Mouse (Mus musculus): Measurements from ENCODE around the gene Ebf1. TPM values are rescaled to one million over a fixed set of nuclear protein-coding genes. Genes with fewer than 3 reads are reported as not detected.
A peak's percentile ranks its signal among the peaks of the same experiment; 100 is the strongest.

The Ebf1 gene
- polyA plus RNA-seq, 1 experiment from 2014 or later, result 95.7 TPM

- Histone ChIP-seq H3K27ac (no peak overlapping the region), H3K36me3 (0 out of 2 replicates have a peak, but pooled peaks cover 3% of the 10 kb centered on the region), H3K4me3 (replicated peaks) (no peak overlapping the region), H3K9me3 (no peaks in the 10 kb centered on the region), H3K9ac (replicated peaks) (no peak overlapping the region), H3K27me3 (0 out of 2 replicates have a peak, but pooled peaks cover 3% of the 10 kb centered on the region), H3K4me2 (0 out of 2 replicates have a peak overlapping the region, but pooled peaks have one; percentile 4), H3K4me1 (replicated peaks) (peaks cover 28% of the 10 kb centered on the region)
- no peak; the same call in 1 of the 2 replicates for ATAC-seq (ENCODE audit: insufficient number of reproducible peaks, insufficient read depth, low FRiP score, low TSS enrichment, low read depth)
- WGBS, result 26% methylated on average over 5 of the region's 5 CpGs
These were observed 168.4 kb downstream of the Ebf1 start for GRCm38 (mm10) chr11:44785479-44785878.

- no peak for ATAC-seq (ENCODE audit: insufficient number of reproducible peaks, insufficient read depth, low FRiP score, low TSS enrichment, low read depth)
- Histone ChIP-seq H3K27ac (no peak overlapping the region), H3K4me1 (replicated peaks) (peaks cover 42% of the 10 kb centered on the region), H3K27me3 (0 out of 2 replicates have a peak, but pooled peaks cover 3% of the 10 kb centered on the region), H3K36me3 (0 out of 2 replicates have a peak, but pooled peaks cover 3% of the 10 kb centered on the region), H3K4me2 (no peak overlapping the region), H3K4me3 (replicated peaks) (no peak overlapping the region), H3K9ac (replicated peaks) (no peak overlapping the region), H3K9me3 (no peaks in the 10 kb centered on the region)
- WGBS, result 67% methylated on average over 1 of the region's 1 CpGs
These were observed 170.9 kb downstream of the Ebf1 start for GRCm38 (mm10) chr11:44788003-44788402.

- peaks cover 26% of the 10 kb centered on the region for H3K4me1 ChIP-seq (replicated peaks)
- 4% methylated on average over 3 of the region's 3 CpGs for WGBS
- 0 out of 2 replicates have a peak, but pooled peaks cover 3% of the 10 kb centered on the region for H3K36me3 ChIP-seq
- no peak overlapping the region for H3K4me2 ChIP-seq
- no peak overlapping the region for H3K4me3 ChIP-seq (replicated peaks)
- ATAC-seq (ENCODE audit: insufficient number of reproducible peaks, insufficient read depth, low FRiP score, low TSS enrichment, low read depth), result no peak
- no peak overlapping the region for H3K9ac ChIP-seq (replicated peaks)
- H3K27me3 ChIP-seq, result no peaks in the 10 kb centered on the region
- H3K9me3 ChIP-seq, result no peaks in the 10 kb centered on the region
- H3K27ac ChIP-seq, result no peak overlapping the region
These were observed 175.7 kb downstream of the Ebf1 start for GRCm38 (mm10) chr11:44792816-44793215.

GRCm38 (mm10) chr11:44794883-44795282 is 177.8 kb downstream of the Ebf1 start:
- no peak overlapping the region for H3K27ac ChIP-seq
- no peak overlapping the region for H3K4me3 ChIP-seq (replicated peaks)
- 0 out of 2 replicates have a peak, but pooled peaks cover 3% of the 10 kb centered on the region for H3K36me3 ChIP-seq
- ATAC-seq (ENCODE audit: insufficient number of reproducible peaks, insufficient read depth, low FRiP score, low TSS enrichment, low read depth), result no peak
- no peak overlapping the region for H3K9ac ChIP-seq (replicated peaks)
- peaks cover 37% of the 10 kb centered on the region for H3K4me1 ChIP-seq (replicated peaks)
- H3K4me2 ChIP-seq, result no peak overlapping the region
- no peaks in the 10 kb centered on the region for H3K27me3 ChIP-seq
- H3K9me3 ChIP-seq, result no peaks in the 10 kb centered on the region
- 91% methylated on average over 4 of the region's 4 CpGs for WGBS

GRCm38 (mm10) chr11:44795767-44796166 is 178.7 kb downstream of the Ebf1 start:
- WGBS, result 78% methylated on average over 3 of the region's 3 CpGs
- Histone ChIP-seq H3K27ac (no peak overlapping the region), H3K9me3 (no peaks in the 10 kb centered on the region), H3K4me3 (replicated peaks) (no peak overlapping the region), H3K27me3 (no peaks in the 10 kb centered on the region), H3K9ac (replicated peaks) (no peak overlapping the region), H3K4me1 (replicated peaks) (peaks cover 42% of the 10 kb centered on the region), H3K4me2 (no peak overlapping the region), H3K36me3 (no peaks in the 10 kb centered on the region)
- ATAC-seq (ENCODE audit: insufficient number of reproducible peaks, insufficient read depth, low FRiP score, low TSS enrichment, low read depth), result no peak

GRCm38 (mm10) chr11:44798270-44798669 is 181.2 kb downstream of the Ebf1 start:
- ATAC-seq (ENCODE audit: insufficient number of reproducible peaks, insufficient read depth, low FRiP score, low TSS enrichment, low read depth), result no peak
- Histone ChIP-seq H3K4me1 (replicated peaks) (peaks cover 40% of the 10 kb centered on the region), H3K9ac (replicated peaks) (no peak overlapping the region), H3K27me3 (no peaks in the 10 kb centered on the region), H3K9me3 (no peaks in the 10 kb centered on the region), H3K4me3 (replicated peaks) (no peak overlapping the region), H3K4me2 (no peak overlapping the region), H3K36me3 (no peaks in the 10 kb centered on the region), H3K27ac (no peak overlapping the region)
- 11% methylated on average over 3 of the region's 3 CpGs for WGBS

GRCm38 (mm10) chr11:44804046-44804445 is 186.9 kb downstream of the Ebf1 start:
- no peaks in the 10 kb centered on the region for H3K36me3 ChIP-seq
- no peak overlapping the region for H3K4me2 ChIP-seq
- H3K4me1 ChIP-seq (replicated peaks), result peaks cover 46% of the 10 kb centered on the region
- H3K9me3 ChIP-seq, result no peaks in the 10 kb centered on the region
- no peak overlapping the region for H3K4me3 ChIP-seq (replicated peaks)
- H3K27ac ChIP-seq, result no peak overlapping the region
- H3K27me3 ChIP-seq, result no peaks in the 10 kb centered on the region
- H3K9ac ChIP-seq (replicated peaks), result no peak overlapping the region
- WGBS, result 89% methylated on average over 7 of the region's 7 CpGs
- no peak for ATAC-seq (ENCODE audit: insufficient number of reproducible peaks, insufficient read depth, low FRiP score, low TSS enrichment, low read depth)

- H3K9ac ChIP-seq (replicated peaks), result no peak overlapping the region
- H3K4me1 ChIP-seq (replicated peaks), result peaks cover 33% of the 10 kb centered on the region
- H3K4me3 ChIP-seq (replicated peaks), result no peak overlapping the region
- peak overlapping the region; percentile 19 for H3K4me2 ChIP-seq
- no peaks in the 10 kb centered on the region for H3K9me3 ChIP-seq
- 20% methylated on average over 11 of the region's 11 CpGs for WGBS
- H3K27me3 ChIP-seq, result no peaks in the 10 kb centered on the region
- H3K36me3 ChIP-seq, result no peaks in the 10 kb centered on the region
- ATAC-seq (ENCODE audit: insufficient number of reproducible peaks, insufficient read depth, low FRiP score, low TSS enrichment, low read depth), result 0 out of 2 replicates have a peak, but pooled peaks have one; percentile 37
- no peak overlapping the region for H3K27ac ChIP-seq
These were observed 189.5 kb downstream of the Ebf1 start for GRCm38 (mm10) chr11:44806589-44806988.

GRCm38 (mm10) chr11:44808855-44809546 is 191.9 kb downstream of the Ebf1 start:
- ATAC-seq (ENCODE audit: insufficient number of reproducible peaks, insufficient read depth, low FRiP score, low TSS enrichment, low read depth), result no peak
- no peak overlapping the region for H3K27ac ChIP-seq
- no peaks in the 10 kb centered on the region for H3K9me3 ChIP-seq
- no peaks in the 10 kb centered on the region for H3K27me3 ChIP-seq
- H3K9ac ChIP-seq (replicated peaks), result no peak overlapping the region
- peaks cover 30% of the 10 kb centered on the region for H3K4me1 ChIP-seq (replicated peaks)
- no peak overlapping the region for H3K4me2 ChIP-seq
- H3K4me3 ChIP-seq (replicated peaks), result no peak overlapping the region
- H3K36me3 ChIP-seq, result no peaks in the 10 kb centered on the region
- WGBS, result 87% methylated on average over 4 of the region's 4 CpGs

GRCm38 (mm10) chr11:44811007-44811406 is 193.9 kb downstream of the Ebf1 start:
- no peak overlapping the region for H3K4me3 ChIP-seq (replicated peaks)
- H3K4me2 ChIP-seq, result no peak overlapping the region
- H3K27me3 ChIP-seq, result no peaks in the 10 kb centered on the region
- peaks cover 18% of the 10 kb centered on the region for H3K4me1 ChIP-seq (replicated peaks)
- H3K27ac ChIP-seq, result 0 out of 2 replicates have a peak overlapping the region, but pooled peaks have one; percentile 29
- H3K36me3 ChIP-seq, result no peaks in the 10 kb centered on the region
- H3K9me3 ChIP-seq, result no peaks in the 10 kb centered on the region
- ATAC-seq (ENCODE audit: insufficient number of reproducible peaks, insufficient read depth, low FRiP score, low TSS enrichment, low read depth), result no peak
- no peak overlapping the region for H3K9ac ChIP-seq (replicated peaks)
- WGBS, result 53% methylated on average over 6 of the region's 6 CpGs

GRCm38 (mm10) chr11:44812193-44812746 is 195.2 kb downstream of the Ebf1 start:
- Histone ChIP-seq H3K36me3 (no peaks in the 10 kb centered on the region), H3K27ac (no peak overlapping the region), H3K9ac (replicated peaks) (no peak overlapping the region), H3K4me2 (no peak overlapping the region), H3K9me3 (no peaks in the 10 kb centered on the region), H3K4me3 (replicated peaks) (no peak overlapping the region), H3K4me1 (replicated peaks) (peaks cover 9% of the 10 kb centered on the region), H3K27me3 (no peaks in the 10 kb centered on the region)
- 90% methylated on average over 5 of the region's 5 CpGs for WGBS
- ATAC-seq (ENCODE audit: insufficient number of reproducible peaks, insufficient read depth, low FRiP score, low TSS enrichment, low read depth), result no peak

Data from limb, embryonic 12.5 days (tissue).